Mouse (Mus musculus): Measurements from ENCODE around the gene Smc3.

GRCm38 (mm10) chr19:53554402-53554801, 45.8 kb upstream of the Smc3 start:
- no peak for TF ChIP-seq CTCF (IDR thresholded peaks at IDR 0.05; ENCODE audit: borderline replicate concordance, extremely low read depth, insufficient read depth, insufficient read length)
- TF ChIP-seq POLR2A (IDR thresholded peaks at IDR 0.05; ENCODE audit: borderline replicate concordance, extremely low read depth, insufficient read depth, insufficient read length, poor library complexity, severe bottlenecking): no peak
